11 mouse cellular contexts compared by ENCODE assay signal in genomic region chr13:57766721-57767120, GRCm38 (mm10).
DNase-seq lines count a peak whose midpoint lies in the region; ATAC-seq and TF ChIP-seq lines count a peak whose summit lies in the region.
"Had no signal": no experiment of that assay in that cellular context is flagged by ENCODE, and none has a peak within 500 bp of the region (broad histone marks: within the 10 kb centered on the region; RNA-seq: fewer than 3 reads in every experiment).

No protein-coding gene starts in this region.

- no peak overlapping the region for H3K4me2 ChIP-seq in forebrain, postnatal 0 days (ENCODE audit: low read depth)
- H3K4me2 ChIP-seq in forebrain, embryonic 16.5 days (ENCODE audit: low read length) = no peak overlapping the region
- H3K4me2 ChIP-seq: limb, embryonic 15.5 days; stomach, embryonic 15.5 days had no signal

- ATAC-seq in forebrain, postnatal 0 days = no peak
- ATAC-seq in forebrain, embryonic 16.5 days = no peak

- no peaks in the 10 kb centered on the region for H3K27me3 ChIP-seq in forebrain, postnatal 0 days (ENCODE audit: insufficient read depth, low read length)
- no peaks in the 10 kb centered on the region for H3K27me3 ChIP-seq in forebrain, embryonic 16.5 days (replicated peaks; ENCODE audit: control insufficient read depth, insufficient read depth, low read length)
- no peaks in the 10 kb centered on the region for H3K27me3 ChIP-seq in embryonic facial prominence, embryonic 10.5 days (replicated peaks; ENCODE audit: low read depth, poor library complexity, severe bottlenecking)
- H3K27me3 ChIP-seq: limb, embryonic 15.5 days; stomach, embryonic 15.5 days had no signal

- no peaks in the 10 kb centered on the region for H3K4me1 ChIP-seq in forebrain, postnatal 0 days (ENCODE audit: insufficient read depth)
- H3K4me1 ChIP-seq in forebrain, embryonic 16.5 days (replicated peaks; ENCODE audit: control insufficient read depth, insufficient read depth, low read length) = no peaks in the 10 kb centered on the region
- no peaks in the 10 kb centered on the region for H3K4me1 ChIP-seq in ES-E14 (ENCODE audit: control insufficient read depth in 2 of 2, insufficient read depth in 2 of 2, low read length in 2 of 2, poor library complexity in 1 of 2)
- H3K4me1 ChIP-seq in embryonic facial prominence, embryonic 10.5 days = no peaks in the 10 kb centered on the region
- H3K4me1 ChIP-seq: limb, embryonic 15.5 days; stomach, embryonic 15.5 days had no signal

- H3K4me3 ChIP-seq in forebrain, postnatal 0 days (ENCODE audit: low read depth, low read length) = no peak overlapping the region
- no peak overlapping the region for H3K4me3 ChIP-seq in forebrain, embryonic 16.5 days (replicated peaks; ENCODE audit: low read length)
- no peak overlapping the region for H3K4me3 ChIP-seq in left cerebral cortex, adult 2 months
- no peak overlapping the region for H3K4me3 ChIP-seq in ES-E14 (ENCODE audit: insufficient read depth in 1 of 2, low read depth in 1 of 2, low read length in 2 of 2, poor library complexity in 1 of 2, severe bottlenecking in 1 of 2)
- no peak overlapping the region for H3K4me3 ChIP-seq in embryonic facial prominence, embryonic 10.5 days
- H3K4me3 ChIP-seq: limb, embryonic 15.5 days; stomach, embryonic 15.5 days had no signal

- H3K9ac ChIP-seq in forebrain, postnatal 0 days = no peak overlapping the region
- no peak overlapping the region for H3K9ac ChIP-seq in forebrain, embryonic 16.5 days (replicated peaks; ENCODE audit: low read depth, low read length)
- H3K9ac ChIP-seq in ES-E14 (ENCODE audit: insufficient read depth, low read depth, low read length, poor library complexity, severe bottlenecking) = no peak overlapping the region
- H3K9ac ChIP-seq: limb, embryonic 15.5 days; stomach, embryonic 15.5 days had no signal

- no peak overlapping the region for H3K27ac ChIP-seq in forebrain, postnatal 0 days (ENCODE audit: low read depth, low read length)
- no peak overlapping the region for H3K27ac ChIP-seq in forebrain, embryonic 16.5 days (ENCODE audit: low read length)
- H3K27ac ChIP-seq in left cerebral cortex, adult 2 months = no peak overlapping the region
- H3K27ac ChIP-seq in ES-E14 (ENCODE audit: insufficient read depth, low read depth, low read length, poor library complexity, severe bottlenecking) = no peak overlapping the region
- H3K27ac ChIP-seq in embryonic facial prominence, embryonic 10.5 days (replicated peaks) = no peak overlapping the region
- H3K27ac ChIP-seq: limb, embryonic 15.5 days; stomach, embryonic 15.5 days had no signal

- intact Hi-C loops in left cerebral cortex, adult 2 months (cut with DNase I) = no loop called here
- intact Hi-C loops in left cerebral cortex, postnatal 10 days (cut with DNase I) = no loop called here

- DNase-seq in forebrain, postnatal 0 days = no peak
- DNase-seq in left cerebral cortex, adult 2 months (ENCODE audit: extremely low spot score in 1 of 2, low spot score in 2 of 2) = peak in 1 of 2 experiments; percentile 40
- no peak for DNase-seq in left cerebral cortex, postnatal 10 days (ENCODE audit: extremely low spot score in 1 of 2, low spot score in 2 of 2)
- DNase-seq in ES-E14 (ENCODE audit: low read depth, low spot score) = peak; percentile 48
- DNase-seq in embryonic facial prominence, embryonic 10.5 days (ENCODE audit: low spot score) = peak; percentile 29
- DNase-seq in spleen, postnatal 14 days (ENCODE audit: low spot score in 2 of 2) = no peak
- DNase-seq in right cerebral cortex, postnatal 14 days = no peak
- DNase-seq: adrenal gland, adult 8-10 months had no signal

- no peaks in the 10 kb centered on the region for H3K36me3 ChIP-seq in forebrain, postnatal 0 days (ENCODE audit: insufficient read depth)
- H3K36me3 ChIP-seq in forebrain, embryonic 16.5 days (ENCODE audit: control insufficient read depth, insufficient read depth) = no peaks in the 10 kb centered on the region
- H3K36me3 ChIP-seq in ES-E14 (ENCODE audit: control insufficient read depth, insufficient read depth, low read length, poor library complexity, severe bottlenecking) = no peaks in the 10 kb centered on the region
- no peaks in the 10 kb centered on the region for H3K36me3 ChIP-seq in embryonic facial prominence, embryonic 10.5 days (replicated peaks)
- H3K36me3 ChIP-seq: limb, embryonic 15.5 days; stomach, embryonic 15.5 days had no signal

- in situ Hi-C loops in ES-E14 (cut with MboI; ENCODE audit: low sequenced_read_pairs in 2 of 2, unreplicated experiment in 2 of 2) = no loop called here

- WGBS in forebrain, postnatal 0 days = 56% methylated on average over 3 of the region's 3 CpGs
- 68% methylated on average over 3 of the region's 3 CpGs for WGBS in forebrain, embryonic 16.5 days
- WGBS in embryonic facial prominence, embryonic 10.5 days = 59% methylated on average over 3 of the region's 3 CpGs

- H3K9me3 ChIP-seq in forebrain, postnatal 0 days (ENCODE audit: low read length) = no peaks in the 10 kb centered on the region
- H3K9me3 ChIP-seq in forebrain, embryonic 16.5 days (ENCODE audit: control insufficient read depth, low read length) = no peaks in the 10 kb centered on the region
- no peaks in the 10 kb centered on the region for H3K9me3 ChIP-seq in ES-E14 (ENCODE audit: control insufficient read depth, insufficient read depth, low read depth, low read length)
- H3K9me3 ChIP-seq in embryonic facial prominence, embryonic 10.5 days = peaks cover 6% of the 10 kb centered on the region; the same call in 1 of the 2 replicates
- H3K9me3 ChIP-seq: limb, embryonic 15.5 days; stomach, embryonic 15.5 days had no signal

- peak; percentile 50 for TF ChIP-seq CTCF in forebrain, postnatal 0 days (IDR thresholded peaks at IDR 0.05; ENCODE audit: low read depth)
- peak; percentile 64 for TF ChIP-seq CTCF in left cerebral cortex, adult 2 months (IDR thresholded peaks at IDR 0.05)

TF ChIP-seq in ES-E14, 5 proteins besides CTCF, POLR2A, EP300 and RAD21:
- TF ChIP-seq ZC3H11A (IDR thresholded peaks at IDR 0.05; ENCODE audit: borderline replicate concordance, low read depth, low read length) = 0 out of 2 replicates have a peak, but pooled peaks have one; percentile 7
- TF ChIP-seq ZNF384 (IDR thresholded peaks at IDR 0.05; ENCODE audit: low read depth, low read length) = no peak

Comparison
In these comparisons a context has a peak if more than half of its experiments do, and no peak if none do; other contexts are left out.
1. DNase-seq: peak in ES-E14 (single experiment) and embryonic facial prominence, embryonic 10.5 days (single experiment); none in forebrain, postnatal 0 days (single experiment), left cerebral cortex, postnatal 10 days (0 of 2), spleen, postnatal 14 days (0 of 2) and right cerebral cortex, postnatal 14 days (single experiment).